Mouse (Mus musculus) layer of hippocampus, adult 2 months (tissue): ENCODE results near the gene Vav2. TPM values are rescaled to one million over a fixed set of nuclear protein-coding genes. Genes with fewer than 3 reads are reported as not detected.

Experiments
- DNase-seq, 2 experiments: peaks; one replicate each; pipeline ENCODE4 v3.0.0; 2022; ENCODE audit warnings: low spot score in 2 of 2
- H3K27ac ChIP-seq: fragments of 200-600 bp; 2 replicates; pipeline ENCODE4 v1.8.1; 2022
- H3K4me3 ChIP-seq: fragments of 200-600 bp; 2 replicates; pipeline ENCODE4 v1.8.1; 2022; ENCODE audit warnings: mild to moderate bottlenecking
- CTCF ChIP-seq: fragments of 200-600 bp; conservative IDR thresholded peaks from 2 replicates; pipeline ENCODE4 v1.8.1; 2022; ENCODE audit warnings: antibody characterized with exemption, mild to moderate bottlenecking, moderate library complexity
- total RNA-seq, 2 experiments: library from RNA; stranded (reverse); gene quantifications; 2 replicates each; pipeline ENCODE4 v1.2.3; 2021

Vav2 gene
- total RNA-seq, 2 experiments from 2014 or later, result 10.9 to 11.0 TPM

GRCm38 (mm10) chr2:27392278-27392677 is 34.6 kb downstream of the Vav2 start:
- no peak overlapping the region for H3K4me3 ChIP-seq
- TF ChIP-seq CTCF, result no peak
- no peak overlapping the region for H3K27ac ChIP-seq
- no peak for DNase-seq

DNA sequence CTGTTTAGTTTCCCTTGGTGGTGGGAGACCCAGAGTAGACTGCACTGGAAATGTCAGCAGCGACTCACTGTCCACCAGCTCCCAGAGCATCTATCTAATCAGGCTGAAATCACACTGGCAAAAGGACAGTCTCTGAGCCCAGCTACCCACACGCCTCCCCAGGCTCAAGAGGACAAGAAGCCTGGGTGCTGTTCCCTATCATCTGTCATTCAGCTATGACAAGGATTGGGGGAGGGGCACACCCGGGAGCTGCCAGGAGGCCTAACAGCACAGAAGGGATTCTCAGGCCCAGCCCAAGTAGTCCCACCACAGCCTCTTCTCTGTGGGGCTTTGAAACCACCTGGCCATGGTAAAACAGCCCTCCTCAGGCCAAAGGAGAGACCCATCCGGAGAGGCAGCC is 36.1 kb downstream of the Vav2 start:
- TF ChIP-seq CTCF, result no peak
- H3K4me3 ChIP-seq, result no peak overlapping the region
- DNase-seq, result no peak
- no peak overlapping the region for H3K27ac ChIP-seq

DNA sequence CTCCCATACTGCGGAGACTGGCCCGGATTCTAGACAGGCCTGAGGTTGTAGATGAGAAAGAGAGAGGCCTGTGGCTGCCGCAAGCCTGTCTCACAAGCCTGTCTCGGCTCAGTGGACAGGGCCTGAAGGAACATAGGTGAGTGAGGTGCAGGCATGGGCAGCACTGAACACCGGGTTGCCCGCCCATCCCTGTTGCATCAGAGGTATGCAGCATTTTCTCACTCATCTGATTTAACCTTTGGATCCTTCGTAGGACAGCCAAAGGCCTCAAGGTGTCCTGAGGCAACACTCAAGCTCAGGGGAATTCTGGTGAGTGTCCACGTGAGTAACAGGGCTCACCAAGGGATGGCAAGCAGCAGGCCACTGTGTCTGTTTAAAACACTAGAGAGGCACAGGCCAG is 36.5 kb downstream of the Vav2 start:
- no peak for TF ChIP-seq CTCF
- no peak overlapping the region for H3K4me3 ChIP-seq
- DNase-seq, result no peak
- H3K27ac ChIP-seq, result no peak overlapping the region

GRCm38 (mm10) chr2:27389272-27390162 is 37.3 kb downstream of the Vav2 start:
- Histone ChIP-seq H3K4me3 (no peak overlapping the region), H3K27ac (no peak overlapping the region)
- DNase-seq, result no peak
- no peak for TF ChIP-seq CTCF

GRCm38 (mm10) chr2:27387209-27387608 is 39.6 kb downstream of the Vav2 start:
- no peak for DNase-seq
- Histone ChIP-seq H3K27ac (no peak overlapping the region), H3K4me3 (no peak overlapping the region)
- peak; percentile 38 for TF ChIP-seq CTCF

DNA sequence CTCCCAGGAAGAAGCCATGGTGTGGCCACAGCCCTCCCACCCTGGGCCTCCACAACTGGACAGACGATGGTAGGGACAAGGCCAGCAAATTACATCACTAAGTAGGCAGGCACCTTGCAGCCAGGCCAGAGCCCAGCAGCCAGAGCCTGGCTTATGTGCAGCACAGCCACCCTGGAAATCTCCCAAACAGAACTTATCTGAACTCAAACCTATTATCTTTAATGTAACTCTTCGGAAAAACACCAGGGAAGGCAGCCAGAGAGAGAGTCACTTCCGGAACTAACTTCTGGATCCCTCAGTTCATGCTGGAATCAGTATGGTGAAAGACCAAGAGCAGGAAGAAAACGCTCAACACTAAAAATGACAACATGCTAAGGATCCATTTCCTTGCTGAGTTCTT is 45.1 kb downstream of the Vav2 start:
- Histone ChIP-seq H3K4me3 (no peak overlapping the region), H3K27ac (no peak overlapping the region)
- TF ChIP-seq CTCF, result no peak
- no peak for DNase-seq

DNA sequence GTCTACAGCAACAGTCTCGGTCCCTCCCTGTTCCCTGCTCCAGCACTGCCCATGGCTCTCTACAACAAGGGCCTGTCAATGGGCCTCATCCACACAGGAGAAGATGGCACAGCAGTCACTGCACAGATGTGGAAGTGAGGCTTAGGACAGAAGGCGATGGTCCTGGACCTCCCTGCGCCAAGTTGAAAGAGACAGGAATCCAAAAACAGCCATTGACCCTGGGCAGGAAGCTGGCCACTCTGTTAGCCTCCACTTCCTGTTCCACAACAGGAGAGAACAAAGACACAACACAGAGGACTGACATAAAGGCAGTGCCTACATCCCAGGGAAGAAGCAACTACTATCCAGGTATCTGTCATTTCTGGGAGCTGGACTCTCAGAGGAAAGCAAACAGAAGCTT is 45.6 kb downstream of the Vav2 start:
- Histone ChIP-seq H3K27ac (no peak overlapping the region), H3K4me3 (no peak overlapping the region)
- TF ChIP-seq CTCF, result no peak
- DNase-seq, result no peak

GRCm38 (mm10) chr2:27377876-27378275 is 49.0 kb downstream of the Vav2 start:
- no peak for DNase-seq
- Histone ChIP-seq H3K4me3 (no peak overlapping the region), H3K27ac (no peak overlapping the region)
- no peak for TF ChIP-seq CTCF

- Histone ChIP-seq H3K27ac (no peak overlapping the region), H3K4me3 (no peak overlapping the region)
- no peak for TF ChIP-seq CTCF
- no peak for DNase-seq
These were observed 49.7 kb downstream of the Vav2 start for GRCm38 (mm10) chr2:27377164-27377563.

- no peak overlapping the region for H3K27ac ChIP-seq
- no peak for DNase-seq
- no peak overlapping the region for H3K4me3 ChIP-seq
- TF ChIP-seq CTCF, result no peak
These were observed 51.7 kb downstream of the Vav2 start for GRCm38 (mm10) chr2:27375141-27375540.

- no peak for DNase-seq
- TF ChIP-seq CTCF, result no peak
- Histone ChIP-seq H3K27ac (no peak overlapping the region), H3K4me3 (no peak overlapping the region)
These were observed 53.5 kb downstream of the Vav2 start for GRCm38 (mm10) chr2:27373349-27373748.

- Histone ChIP-seq H3K27ac (no peak overlapping the region), H3K4me3 (no peak overlapping the region)
- no peak for TF ChIP-seq CTCF
- no peak for DNase-seq
These were observed 55.4 kb downstream of the Vav2 start for GRCm38 (mm10) chr2:27371450-27371849.

DNA sequence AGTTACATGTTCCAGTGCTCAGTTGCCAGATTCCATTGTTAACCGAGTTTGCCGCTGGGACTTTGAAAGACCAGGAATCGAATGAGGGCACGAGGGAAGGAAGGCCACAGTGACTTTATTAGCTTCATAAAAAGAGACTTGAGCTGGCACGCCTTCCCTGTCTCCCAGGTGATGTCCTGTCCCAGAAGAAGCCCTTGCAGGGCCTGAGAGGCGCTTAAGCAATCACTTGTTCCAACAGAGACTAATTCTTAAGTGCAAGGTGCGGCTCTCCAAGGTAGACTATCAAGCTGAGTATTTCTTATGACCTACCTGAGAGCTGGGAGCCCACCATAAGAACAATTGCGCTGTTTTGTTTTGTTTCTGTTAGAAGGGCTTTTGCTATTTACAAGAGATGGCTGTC is 57.9 kb downstream of the Vav2 start:
- no peak for TF ChIP-seq CTCF
- DNase-seq, result no peak
- Histone ChIP-seq H3K27ac (no peak overlapping the region), H3K4me3 (no peak overlapping the region)

- Histone ChIP-seq H3K4me3 (no peak overlapping the region), H3K27ac (no peak overlapping the region)
- no peak for DNase-seq
- no peak for TF ChIP-seq CTCF
These were observed 61.5 kb downstream of the Vav2 start for GRCm38 (mm10) chr2:27365296-27365695.
